Mouse (Mus musculus) MN1 (cell line): ENCODE results near the gene Gen1.

Experiments
- DNase-seq: peaks from one replicate; pipeline ENCODE4 v3.0.0-alpha.2; 2016; ENCODE audit warnings: low spot score

Gene Gen1

GRCm38 (mm10) chr12:11223090-11223489 is 42.5 kb downstream of the Gen1 start:
- no peak for DNase-seq

GRCm38 (mm10) chr12:11222566-11222965 is 43.0 kb downstream of the Gen1 start:
- DNase-seq = no peak

GRCm38 (mm10) chr12:11221524-11222330 is 43.9 kb downstream of the Gen1 start:
- peak; percentile 7 for DNase-seq

GRCm38 (mm10) chr12:11217726-11218250 is 47.8 kb downstream of the Gen1 start:
- DNase-seq = no peak

GRCm38 (mm10) chr12:11216454-11216853 is 49.1 kb downstream of the Gen1 start:
- DNase-seq = no peak

- no peak for DNase-seq
Observed at GRCm38 (mm10) chr12:11215555-11215954, 50.0 kb downstream of the Gen1 start.

- no peak for DNase-seq
Observed at GRCm38 (mm10) chr12:11214776-11215175, 50.8 kb downstream of the Gen1 start.

GRCm38 (mm10) chr12:11212881-11213280 is 52.7 kb downstream of the Gen1 start:
- DNase-seq = no peak

GRCm38 (mm10) chr12:11210361-11210760 is 55.2 kb downstream of the Gen1 start:
- no peak for DNase-seq

GRCm38 (mm10) chr12:11209636-11210035 is 56.0 kb downstream of the Gen1 start:
- DNase-seq = no peak

GRCm38 (mm10) chr12:11208872-11209271 is 56.7 kb downstream of the Gen1 start, which contains the start of gene Msgn1:
Gene Msgn1 (minus strand): TSS chr12:11208972.
- no peak for DNase-seq

- DNase-seq = no peak
Observed at GRCm38 (mm10) chr12:11206321-11206720, 59.3 kb downstream of the Gen1 start.

GRCm38 (mm10) chr12:11203694-11204665 is 61.6 kb downstream of the Gen1 start:
- no peak for DNase-seq

GRCm38 (mm10) chr12:11202476-11202875 is 63.1 kb downstream of the Gen1 start:
- DNase-seq = no peak

GRCm38 (mm10) chr12:11200711-11201110 is 64.9 kb downstream of the Gen1 start:
- DNase-seq = no peak

- no peak for DNase-seq
Observed at GRCm38 (mm10) chr12:11198551-11198950, 67.0 kb downstream of the Gen1 start.

- no peak for DNase-seq
Observed at GRCm38 (mm10) chr12:11198026-11198425, 67.6 kb downstream of the Gen1 start.

- no peak for DNase-seq
Observed at GRCm38 (mm10) chr12:11196830-11197229, 68.8 kb downstream of the Gen1 start.

- DNase-seq = no peak
Observed at GRCm38 (mm10) chr12:11196142-11196597, 69.4 kb downstream of the Gen1 start.

- DNase-seq = no peak
Observed at GRCm38 (mm10) chr12:11195031-11195430, 70.6 kb downstream of the Gen1 start.
